Mouse (Mus musculus): ENCODE data around the gene Rxrb. TPM values are rescaled to one million over a fixed set of nuclear protein-coding genes. Genes with fewer than 3 reads are reported as not detected.

The Rxrb gene
- polyA plus RNA-seq, 1 experiment, result 143 TPM

DNA sequence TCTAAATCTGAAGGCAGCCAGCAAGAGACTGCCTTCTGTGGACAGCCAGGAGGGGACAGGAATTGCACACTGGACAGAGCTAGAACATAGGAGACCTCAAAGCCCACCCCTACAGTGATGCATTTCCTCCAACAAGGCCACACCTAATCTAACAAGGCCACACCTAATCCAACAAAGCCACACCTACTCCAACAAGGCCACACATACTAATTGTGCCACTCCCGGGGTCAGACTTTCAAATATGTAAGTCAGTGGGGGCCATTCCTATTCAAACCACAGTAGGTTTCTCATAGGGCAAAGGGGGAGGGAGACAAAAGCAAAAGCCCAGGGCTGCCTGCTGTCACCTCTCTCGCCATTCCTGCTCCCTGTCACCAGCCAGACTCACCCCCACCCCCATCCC is 55.8 kb downstream of the Rxrb start:
- WGBS, result 85% methylated on average over 2 of the region's 2 CpGs
- no peak for DNase-seq
- Histone ChIP-seq H3K27ac (ENCODE audit: control insufficient read depth, insufficient read depth, low read length) (no peak overlapping the region), H3K36me3 (ENCODE audit: control insufficient read depth, insufficient read depth, low read length) (no peaks in the 10 kb centered on the region), H3K4me3 (ENCODE audit: control insufficient read depth, insufficient read depth, low read length) (no peak overlapping the region), H3K27me3 (ENCODE audit: control insufficient read depth, insufficient read depth, low read length) (no peaks in the 10 kb centered on the region), H3K4me1 (replicated peaks; ENCODE audit: control insufficient read depth, insufficient read depth, low read length) (peaks cover 11% of the 10 kb centered on the region)
- no peak for TF ChIP-seq POLR2A (IDR thresholded peaks at IDR 0.05; ENCODE audit: control insufficient read depth, extremely low read depth, insufficient read depth, low read length, poor library complexity)
- no peak for TF ChIP-seq CTCF (IDR thresholded peaks at IDR 0.05; ENCODE audit: borderline replicate concordance, control insufficient read depth, extremely low read depth, insufficient read depth, low read length, poor library complexity)

Other genes with a start within 250 kb of the Rxrb start
- 23.0 TPM in 2 replicates for gene Angptl4, start 250.0 kb upstream of the Rxrb start, polyA plus RNA-seq (2012; rRNA removed)
- gene Kank3, start 221.3 kb upstream of the Rxrb start, polyA plus RNA-seq (2012; rRNA removed), result 19.9 and 29.3 TPM in 2 replicates
- 678 and 707 TPM in 2 replicates for gene Rps28, start 207.2 kb upstream of the Rxrb start, polyA plus RNA-seq (2012; rRNA removed)
- 305 and 382 TPM in 2 replicates for gene Ndufa7, start 207.2 kb upstream of the Rxrb start, polyA plus RNA-seq (2012; rRNA removed)
- gene Cd320, start 188.7 kb upstream of the Rxrb start, polyA plus RNA-seq (2012; rRNA removed), result 28.7 and 32.9 TPM in 2 replicates
- 3.0 TPM in 1 of 2 replicates, not detected in the other for gene Gm7029, start 158.0 kb upstream of the Rxrb start, polyA plus RNA-seq (2012; rRNA removed)
- 57.3 and 70.8 TPM in 2 replicates for gene Kifc1, start 141.2 kb upstream of the Rxrb start, polyA plus RNA-seq (2012; rRNA removed)
- gene Platr17, start 126.7 kb upstream of the Rxrb start, polyA plus RNA-seq (2012; rRNA removed), result 0.69 and 1.0 TPM in 2 replicates
- gene Daxx, start 122.4 kb upstream of the Rxrb start, polyA plus RNA-seq (2012; rRNA removed), result 116 and 129 TPM in 2 replicates
- 201 and 248 TPM in 2 replicates for gene Tapbp, start 115.9 kb upstream of the Rxrb start, polyA plus RNA-seq (2012; rRNA removed)
- 119 and 120 TPM in 2 replicates for gene Zbtb22, start 115.9 kb upstream of the Rxrb start, polyA plus RNA-seq (2012; rRNA removed)
- gene Rgl2, start 102.3 kb upstream of the Rxrb start, polyA plus RNA-seq (2012; rRNA removed), result 528 and 541 TPM in 2 replicates
- gene Pfdn6, start 91.5 kb upstream of the Rxrb start, polyA plus RNA-seq (2012; rRNA removed), result 29.8 and 35.1 TPM in 2 replicates
- 35.4 and 38.1 TPM in 2 replicates for gene Wdr46, start 91.2 kb upstream of the Rxrb start, polyA plus RNA-seq (2012; rRNA removed)
- 25.6 and 25.8 TPM in 2 replicates for gene B3galt4, start 80.3 kb upstream of the Rxrb start, polyA plus RNA-seq (2012; rRNA removed)
- gene Vps52, start 76.0 kb upstream of the Rxrb start, polyA plus RNA-seq (2012; rRNA removed), result 127 and 142 TPM in 2 replicates
- gene Rps18, start 75.8 kb upstream of the Rxrb start, polyA plus RNA-seq (2012; rRNA removed), result 584 and 593 TPM in 2 replicates
- 3,482 and 5,138 TPM in 2 replicates for gene H2-K1, start 31.5 kb upstream of the Rxrb start, polyA plus RNA-seq (2012; rRNA removed)
- gene Ring1, start 7.1 kb upstream of the Rxrb start, polyA plus RNA-seq (2012; rRNA removed), result 38.4 and 40.7 TPM in 2 replicates
- gene H2-Ke6, start 3.8 kb upstream of the Rxrb start, polyA plus RNA-seq (2012; rRNA removed), result 127 and 141 TPM in 2 replicates
- gene Slc39a7, start 130 bp upstream of the Rxrb start, polyA plus RNA-seq (2012; rRNA removed), result 187 and 195 TPM in 2 replicates
- gene Col11a2, start 7.6 kb downstream of the Rxrb start, polyA plus RNA-seq (2012; rRNA removed), result 8.5 and 11.8 TPM in 2 replicates
- gene H2-Oa, start 60.5 kb downstream of the Rxrb start, polyA plus RNA-seq (2012; rRNA removed), result 122 and 154 TPM in 2 replicates
- gene H2-DMa, start 87.7 kb downstream of the Rxrb start, polyA plus RNA-seq (2012; rRNA removed), result 141 and 177 TPM in 2 replicates
- 236 and 257 TPM in 2 replicates for gene Brd2, start 90.8 kb downstream of the Rxrb start, polyA plus RNA-seq (2012; rRNA removed)
- gene H2-DMb2, start 111.5 kb downstream of the Rxrb start, polyA plus RNA-seq (2012; rRNA removed), result 119 and 123 TPM in 2 replicates
- 130 and 197 TPM in 2 replicates for gene H2-DMb1, start 121.3 kb downstream of the Rxrb start, polyA plus RNA-seq (2012; rRNA removed)
- 197 and 202 TPM in 2 replicates for gene Tap1, start 155.7 kb downstream of the Rxrb start, polyA plus RNA-seq (2012; rRNA removed)
- gene Psmb9, start 156.0 kb downstream of the Rxrb start, polyA plus RNA-seq (2012; rRNA removed), result 288 and 334 TPM in 2 replicates
- 656 and 705 TPM in 2 replicates for gene Psmb8, start 165.9 kb downstream of the Rxrb start, polyA plus RNA-seq (2012; rRNA removed)
- gene Tap2, start 171.7 kb downstream of the Rxrb start, polyA plus RNA-seq (2012; rRNA removed), result 231 and 232 TPM in 2 replicates
- 30.1 and 37.5 TPM in 2 replicates for gene H2-Ob, start 207.1 kb downstream of the Rxrb start, polyA plus RNA-seq (2012; rRNA removed)
- gene H2-Ab1, start 225.9 kb downstream of the Rxrb start, polyA plus RNA-seq (2012; rRNA removed), result 2,799 and 4,004 TPM in 2 replicates

Data from thymus, adult 2 months (tissue).